Mouse (Mus musculus): Measurements from ENCODE around the gene Ankrd13a. TPM values are rescaled to one million over a fixed set of nuclear protein-coding genes. Genes with fewer than 3 reads are reported as not detected.

The Ankrd13a gene
- polyA plus RNA-seq, 1 experiment, result 62.1 TPM

GRCm38 (mm10) chr5:114738707-114739241, 35.7 kb upstream of the Ankrd13a start:
- H3K4me3 ChIP-seq (replicated peaks; ENCODE audit: insufficient read depth, low read depth, low read length), result no peak overlapping the region
- H3K27me3 ChIP-seq (ENCODE audit: control insufficient read depth, insufficient read depth, low read length), result no peaks in the 10 kb centered on the region
- peak overlapping the region; percentile 88 for H3K27ac ChIP-seq (ENCODE audit: insufficient read depth, low read length)
- 8% methylated on average over 12 of the region's 12 CpGs for WGBS
- H3K4me1 ChIP-seq (ENCODE audit: control insufficient read depth, insufficient read depth, low read length), result peaks cover 52% of the 10 kb centered on the region
- TF ChIP-seq CTCF (IDR thresholded peaks at IDR 0.05; ENCODE audit: borderline replicate concordance, insufficient read depth, low read depth, low read length), result no peak
- TF ChIP-seq POLR2A (IDR thresholded peaks at IDR 0.05; ENCODE audit: borderline replicate concordance, insufficient read depth, low read length), result no peak
- DNase-seq, result peak; percentile 69 to 72

GRCm38 (mm10) chr5:114740595-114740994, 33.9 kb upstream of the Ankrd13a start:
- 43% methylated on average over 4 of the region's 4 CpGs for WGBS
- no peak overlapping the region for H3K4me3 ChIP-seq (replicated peaks; ENCODE audit: insufficient read depth, low read depth, low read length)
- H3K27ac ChIP-seq (ENCODE audit: insufficient read depth, low read length), result no peak overlapping the region
- no peaks in the 10 kb centered on the region for H3K27me3 ChIP-seq (ENCODE audit: control insufficient read depth, insufficient read depth, low read length)
- TF ChIP-seq POLR2A (IDR thresholded peaks at IDR 0.05; ENCODE audit: borderline replicate concordance, insufficient read depth, low read length), result no peak
- no peak for TF ChIP-seq CTCF (IDR thresholded peaks at IDR 0.05; ENCODE audit: borderline replicate concordance, insufficient read depth, low read depth, low read length)
- DNase-seq, result no peak
- peaks cover 68% of the 10 kb centered on the region for H3K4me1 ChIP-seq (ENCODE audit: control insufficient read depth, insufficient read depth, low read length)

- TF ChIP-seq CTCF (IDR thresholded peaks at IDR 0.05; ENCODE audit: borderline replicate concordance, insufficient read depth, low read depth, low read length) (no peak), POLR2A (IDR thresholded peaks at IDR 0.05; ENCODE audit: borderline replicate concordance, insufficient read depth, low read length) (no peak)
- H3K4me1 ChIP-seq (ENCODE audit: control insufficient read depth, insufficient read depth, low read length), result peaks cover 59% of the 10 kb centered on the region
- H3K27ac ChIP-seq (ENCODE audit: insufficient read depth, low read length), result peak overlapping the region; percentile 3
- no peak overlapping the region for H3K4me3 ChIP-seq (replicated peaks; ENCODE audit: insufficient read depth, low read depth, low read length)
- no peaks in the 10 kb centered on the region for H3K27me3 ChIP-seq (ENCODE audit: control insufficient read depth, insufficient read depth, low read length)
- WGBS, result 41% methylated on average over 10 of the region's 10 CpGs
- DNase-seq, result no peak
Measured at GRCm38 (mm10) chr5:114742572-114742971, 31.9 kb upstream of the Ankrd13a start.

GRCm38 (mm10) chr5:114742998-114743696, 31.3 kb upstream of the Ankrd13a start:
- no peak for TF ChIP-seq POLR2A (IDR thresholded peaks at IDR 0.05; ENCODE audit: borderline replicate concordance, insufficient read depth, low read length)
- TF ChIP-seq CTCF (IDR thresholded peaks at IDR 0.05; ENCODE audit: borderline replicate concordance, insufficient read depth, low read depth, low read length), result no peak
- WGBS, result 23% methylated on average over 13 of the region's 13 CpGs
- peak overlapping the region; percentile 14 for H3K27ac ChIP-seq (ENCODE audit: insufficient read depth, low read length)
- peak; percentile 70 to 85 for DNase-seq
- H3K27me3 ChIP-seq (ENCODE audit: control insufficient read depth, insufficient read depth, low read length), result no peaks in the 10 kb centered on the region
- no peak overlapping the region for H3K4me3 ChIP-seq (replicated peaks; ENCODE audit: insufficient read depth, low read depth, low read length)
- H3K4me1 ChIP-seq (ENCODE audit: control insufficient read depth, insufficient read depth, low read length), result peaks cover 54% of the 10 kb centered on the region

GRCm38 (mm10) chr5:114743697-114744090, 30.8 kb upstream of the Ankrd13a start:
- H3K27ac ChIP-seq (ENCODE audit: insufficient read depth, low read length), result no peak overlapping the region

GRCm38 (mm10) chr5:114745581-114745980, 28.9 kb upstream of the Ankrd13a start:
- H3K4me1 ChIP-seq (ENCODE audit: control insufficient read depth, insufficient read depth, low read length), result peaks cover 44% of the 10 kb centered on the region
- no peak overlapping the region for H3K27ac ChIP-seq (ENCODE audit: insufficient read depth, low read length)
- TF ChIP-seq CTCF (IDR thresholded peaks at IDR 0.05; ENCODE audit: borderline replicate concordance, insufficient read depth, low read depth, low read length) (no peak), POLR2A (IDR thresholded peaks at IDR 0.05; ENCODE audit: borderline replicate concordance, insufficient read depth, low read length) (no peak)
- peak in 1 of 2 experiments; percentile 60 for DNase-seq
- H3K4me3 ChIP-seq (replicated peaks; ENCODE audit: insufficient read depth, low read depth, low read length), result no peak overlapping the region
- 27% methylated on average over 5 of the region's 5 CpGs for WGBS
- no peaks in the 10 kb centered on the region for H3K27me3 ChIP-seq (ENCODE audit: control insufficient read depth, insufficient read depth, low read length)

More at GRCm38 (mm10) chr5:114743697-114744090, 30.8 kb upstream of the Ankrd13a start:
- 73% methylated on average over 8 of the region's 8 CpGs for WGBS
- H3K4me3 ChIP-seq (replicated peaks; ENCODE audit: insufficient read depth, low read depth, low read length), result no peak overlapping the region
- peaks cover 48% of the 10 kb centered on the region for H3K4me1 ChIP-seq (ENCODE audit: control insufficient read depth, insufficient read depth, low read length)
- no peak for DNase-seq
- H3K27me3 ChIP-seq (ENCODE audit: control insufficient read depth, insufficient read depth, low read length), result no peaks in the 10 kb centered on the region
- TF ChIP-seq CTCF (IDR thresholded peaks at IDR 0.05; ENCODE audit: borderline replicate concordance, insufficient read depth, low read depth, low read length), result no peak
- no peak for TF ChIP-seq POLR2A (IDR thresholded peaks at IDR 0.05; ENCODE audit: borderline replicate concordance, insufficient read depth, low read length)

GRCm38 (mm10) chr5:114746886-114747285, 27.6 kb upstream of the Ankrd13a start:
- H3K4me3 ChIP-seq (replicated peaks; ENCODE audit: insufficient read depth, low read depth, low read length), result no peak overlapping the region
- 0 out of 2 replicates have a peak overlapping the region, but pooled peaks have one; percentile 0 for H3K27ac ChIP-seq (ENCODE audit: insufficient read depth, low read length)
- no peaks in the 10 kb centered on the region for H3K27me3 ChIP-seq (ENCODE audit: control insufficient read depth, insufficient read depth, low read length)
- WGBS, result 79% methylated on average over 4 of the region's 4 CpGs
- H3K4me1 ChIP-seq (ENCODE audit: control insufficient read depth, insufficient read depth, low read length), result peaks cover 54% of the 10 kb centered on the region
- TF ChIP-seq CTCF (IDR thresholded peaks at IDR 0.05; ENCODE audit: borderline replicate concordance, insufficient read depth, low read depth, low read length), result no peak
- TF ChIP-seq POLR2A (IDR thresholded peaks at IDR 0.05; ENCODE audit: borderline replicate concordance, insufficient read depth, low read length), result no peak
- DNase-seq, result no peak

GRCm38 (mm10) chr5:114747521-114747920, 27.0 kb upstream of the Ankrd13a start:
- no peak overlapping the region for H3K4me3 ChIP-seq (replicated peaks; ENCODE audit: insufficient read depth, low read depth, low read length)
- no peak overlapping the region for H3K27ac ChIP-seq (ENCODE audit: insufficient read depth, low read length)
- peaks cover 56% of the 10 kb centered on the region for H3K4me1 ChIP-seq (ENCODE audit: control insufficient read depth, insufficient read depth, low read length)
- no peak for TF ChIP-seq POLR2A (IDR thresholded peaks at IDR 0.05; ENCODE audit: borderline replicate concordance, insufficient read depth, low read length)
- TF ChIP-seq CTCF (IDR thresholded peaks at IDR 0.05; ENCODE audit: borderline replicate concordance, insufficient read depth, low read depth, low read length), result no peak
- no peaks in the 10 kb centered on the region for H3K27me3 ChIP-seq (ENCODE audit: control insufficient read depth, insufficient read depth, low read length)
- no peak for DNase-seq
- 96% methylated on average over 5 of the region's 5 CpGs for whole genome bisulfite sequencing
